Mouse (Mus musculus) intestine, postnatal 0 days (tissue): Measurements from ENCODE around the gene Efl1. TPM values are rescaled to one million over a fixed set of nuclear protein-coding genes. Genes with fewer than 3 reads are reported as not detected.
A peak's percentile ranks its signal among the peaks of the same experiment; 100 is the strongest.

ENCODE experiments used
- ATAC-seq: fragments of 200-750 bp; cut with Nextera tagmentation; 2 replicates; pipeline ENCODE4 v1.8.0; 2017; ENCODE audit warnings: mild to moderate bottlenecking, moderate TSS enrichment, moderate library complexity
- H3K27ac ChIP-seq: fragments of 300-500 bp; sonication (generic); 2 replicates; pipeline ENCODE4 v1.5.1; 2014; ENCODE audit warnings: mild to moderate bottlenecking, low read depth, low read length, moderate library complexity
- H3K27me3 ChIP-seq: fragments of 300-500 bp; sonication (generic); replicated peaks from 2 replicates; pipeline ENCODE4 v1.6.1; 2014; ENCODE audit warnings: low read length, mixed read lengths; ENCODE audit not compliant: control insufficient read depth, insufficient read depth
- H3K36me3 ChIP-seq: fragments of 300-500 bp; sonication (generic); 2 replicates; pipeline ENCODE4 v1.6.1; 2014; ENCODE audit warnings: mild to moderate bottlenecking, moderate library complexity; ENCODE audit not compliant: control insufficient read depth, insufficient read depth
- H3K4me1 ChIP-seq: fragments of 300-500 bp; sonication (generic); replicated peaks from 2 replicates; pipeline ENCODE4 v1.6.1; 2014; ENCODE audit warnings: antibody characterized with exemption, low read length, mixed read lengths; ENCODE audit not compliant: control insufficient read depth, insufficient read depth
- H3K4me2 ChIP-seq: fragments of 300-500 bp; sonication (generic); replicated peaks from 2 replicates; pipeline ENCODE4 v1.6.1; 2014; ENCODE audit warnings: low read depth, mild to moderate bottlenecking, moderate library complexity
- H3K4me3 ChIP-seq: fragments of 300-500 bp; sonication (generic); 2 replicates; pipeline ENCODE4 v1.5.1; 2014; ENCODE audit warnings: low read depth, low read length
- H3K9ac ChIP-seq: fragments of 300-500 bp; sonication (generic); 2 replicates; pipeline ENCODE4 v1.6.1; 2014; ENCODE audit warnings: mild to moderate bottlenecking, low read depth, low read length
- H3K9me3 ChIP-seq: fragments of 300-500 bp; sonication (generic); 2 replicates; pipeline ENCODE4 v1.6.1; 2016; ENCODE audit warnings: mixed run types; ENCODE audit not compliant: control insufficient read depth
- CTCF ChIP-seq: sonication (generic); IDR thresholded peaks from 2 replicates; pipeline ENCODE4 v1.5.1; 2016; ENCODE audit warnings: low read depth, mild to moderate bottlenecking, control low read depth, antibody characterized with exemption, moderate library complexity
- WGBS: fragments of 180-500 bp; shearing (Covaris S2); extraction: QIAGEN DNeasy Blood & Tissue Kit; methylation state at CpG from one replicate; pipeline ENCODE4 v1.1.7; 2014; 5-methylcytosine and 5-hydroxymethylcytosine counted together
- polyA plus RNA-seq: library from polyadenylated mRNA; unstranded; fragments of >200 nt; fragmentation: Nextera tagmentation; extraction: Ambion mirVana; gene quantifications from 2 replicates; pipeline ENCODE4 v1.2.1, GENCODE M21; 2015

Efl1 gene
- polyA plus RNA-seq, 1 experiment from 2014 or later: 13.5 TPM

GRCm38 (mm10) chr7:82733118-82733517, 84.7 kb downstream of the Efl1 start:
- H3K27ac ChIP-seq: peak overlapping the region; percentile 82
- H3K27me3 ChIP-seq: no peaks in the 10 kb centered on the region

GRCm38 (mm10) chr7:82733995-82734394, 85.6 kb downstream of the Efl1 start:
- H3K4me1 ChIP-seq: 0 out of 2 replicates have a peak, but pooled peaks cover 4% of the 10 kb centered on the region
- H3K9me3 ChIP-seq: no peaks in the 10 kb centered on the region
- no peak for TF ChIP-seq CTCF
- H3K27me3 ChIP-seq: no peaks in the 10 kb centered on the region
- no peak overlapping the region for H3K9ac ChIP-seq
- H3K27ac ChIP-seq: peak overlapping the region; percentile 82
- no peak overlapping the region for H3K4me2 ChIP-seq
- ATAC-seq: no peak
- 64% methylated on average over 6 of the region's 6 CpGs for WGBS
- no peak overlapping the region for H3K4me3 ChIP-seq
- H3K36me3 ChIP-seq: no peaks in the 10 kb centered on the region

More at GRCm38 (mm10) chr7:82733118-82733517, 84.7 kb downstream of the Efl1 start:
- H3K9ac ChIP-seq: no peak overlapping the region
- no peaks in the 10 kb centered on the region for H3K36me3 ChIP-seq
- WGBS: 30% methylated on average over 5 of the region's 5 CpGs
- peak; percentile 89 for ATAC-seq
- no peak for TF ChIP-seq CTCF
- H3K4me2 ChIP-seq: no peak overlapping the region
- H3K4me3 ChIP-seq: no peak overlapping the region
- no peaks in the 10 kb centered on the region for H3K9me3 ChIP-seq
- 0 out of 2 replicates have a peak, but pooled peaks cover 4% of the 10 kb centered on the region for H3K4me1 ChIP-seq

- peak; percentile 24; the same call in 1 of the 2 replicates for ATAC-seq
- Histone ChIP-seq H3K36me3 (no peaks in the 10 kb centered on the region), H3K9ac (no peak overlapping the region), H3K4me2 (peak overlapping the region; percentile 27; the same call in 1 of the 2 replicates), H3K4me1 (0 out of 2 replicates have a peak, but pooled peaks cover 4% of the 10 kb centered on the region), H3K27ac (peak overlapping the region; percentile 70), H3K9me3 (no peaks in the 10 kb centered on the region), H3K4me3 (no peak overlapping the region), H3K27me3 (no peaks in the 10 kb centered on the region)
- TF ChIP-seq CTCF: no peak
- WGBS: 74% methylated on average over 3 of the region's 3 CpGs
These were observed 86.6 kb downstream of the Efl1 start for GRCm38 (mm10) chr7:82734748-82735600.

GRCm38 (mm10) chr7:82743116-82743765, 94.8 kb downstream of the Efl1 start:
- peaks cover 6% of the 10 kb centered on the region; the same call in 1 of the 2 replicates for H3K4me1 ChIP-seq
- H3K36me3 ChIP-seq: no peaks in the 10 kb centered on the region; the same call in 1 of the 2 replicates
- no peaks in the 10 kb centered on the region for H3K27me3 ChIP-seq
- H3K9me3 ChIP-seq: no peaks in the 10 kb centered on the region
- no peak overlapping the region for H3K4me3 ChIP-seq
- H3K27ac ChIP-seq: no peak overlapping the region
- WGBS: 89% methylated on average over 11 of the region's 11 CpGs
- H3K4me2 ChIP-seq: no peak overlapping the region
- no peak overlapping the region for H3K9ac ChIP-seq
- ATAC-seq: no peak
- no peak for TF ChIP-seq CTCF

GRCm38 (mm10) chr7:82744167-82744715, 95.8 kb downstream of the Efl1 start:
- Histone ChIP-seq H3K36me3 (no peaks in the 10 kb centered on the region; the same call in 1 of the 2 replicates), H3K27ac (no peak overlapping the region), H3K9ac (no peak overlapping the region), H3K9me3 (no peaks in the 10 kb centered on the region), H3K4me2 (no peak overlapping the region), H3K4me3 (no peak overlapping the region), H3K27me3 (no peaks in the 10 kb centered on the region), H3K4me1 (peaks cover 6% of the 10 kb centered on the region; the same call in 1 of the 2 replicates)
- 79% methylated on average over 18 of the region's 18 CpGs for WGBS
- no peak for ATAC-seq
- no peak for TF ChIP-seq CTCF

- Histone ChIP-seq H3K27ac (no peak overlapping the region), H3K36me3 (peaks cover 22% of the 10 kb centered on the region; the same call in 1 of the 2 replicates), H3K4me2 (no peak overlapping the region), H3K4me1 (no peaks in the 10 kb centered on the region), H3K9ac (no peak overlapping the region), H3K27me3 (no peaks in the 10 kb centered on the region), H3K9me3 (no peaks in the 10 kb centered on the region), H3K4me3 (no peak overlapping the region)
- TF ChIP-seq CTCF: no peak
- ATAC-seq: no peak
- WGBS: 65% methylated on average over 2 of the region's 2 CpGs
These were observed 100.4 kb downstream of the Efl1 start for GRCm38 (mm10) chr7:82748812-82749211.
